Mouse (Mus musculus) midbrain, embryonic 10.5 days (tissue): ENCODE measurements around the gene Gm36210. TPM values are rescaled to one million over a fixed set of nuclear protein-coding genes. Genes with fewer than 3 reads are reported as not detected.
A peak's percentile ranks its signal among the peaks of the same experiment; 100 is the strongest.
"Not testable (repeated sequence)": the region's sequence is repeated elsewhere in the genome, so short reads cannot be mapped to it uniquely, and the experiment has no call there.

Source experiments
- DNase-seq: peaks from one replicate; pipeline ENCODE4 v3.0.0-alpha.2; 2017; ENCODE audit warnings: low spot score
- H3K27ac ChIP-seq: fragments of 300-500 bp; sonication (generic); replicated peaks from 2 replicates; pipeline ENCODE4 v1.5.1; 2016; ENCODE audit warnings: mild to moderate bottlenecking
- H3K27me3 ChIP-seq: fragments of 300-500 bp; sonication (generic); 2 replicates; pipeline ENCODE4 v1.6.1; 2016; ENCODE audit warnings: low read depth, mild to moderate bottlenecking; ENCODE audit not compliant: poor library complexity, severe bottlenecking
- H3K36me3 ChIP-seq: fragments of 300-500 bp; sonication (generic); 2 replicates; pipeline ENCODE4 v1.6.1; 2016; ENCODE audit warnings: mild to moderate bottlenecking, moderate library complexity
- H3K4me1 ChIP-seq: fragments of 300-500 bp; sonication (generic); 2 replicates; pipeline ENCODE4 v1.6.1; 2016
- H3K4me3 ChIP-seq: fragments of 300-500 bp; sonication (generic); 2 replicates; pipeline ENCODE4 v1.5.1; 2016; ENCODE audit warnings: mild to moderate bottlenecking, moderate library complexity
- H3K9me3 ChIP-seq: fragments of 300-500 bp; sonication (generic); replicated peaks from 2 replicates; pipeline ENCODE4 v1.6.1; 2016; ENCODE audit warnings: mild to moderate bottlenecking
- WGBS: fragments of 180-500 bp; shearing (Covaris S2); methylation state at CpG from one replicate; pipeline ENCODE4 v1.1.7; 2016; 5-methylcytosine and 5-hydroxymethylcytosine counted together
- polyA plus RNA-seq: library from polyadenylated mRNA; unstranded; fragments of >200 nt; fragmentation: Nextera tagmentation; extraction: Ambion mirVana; gene quantifications from 2 replicates; pipeline ENCODE4 v1.2.1, GENCODE M21; 2016

Gene Gm36210
- polyA plus RNA-seq, 1 experiment from 2014 or later = not detected

DNA sequence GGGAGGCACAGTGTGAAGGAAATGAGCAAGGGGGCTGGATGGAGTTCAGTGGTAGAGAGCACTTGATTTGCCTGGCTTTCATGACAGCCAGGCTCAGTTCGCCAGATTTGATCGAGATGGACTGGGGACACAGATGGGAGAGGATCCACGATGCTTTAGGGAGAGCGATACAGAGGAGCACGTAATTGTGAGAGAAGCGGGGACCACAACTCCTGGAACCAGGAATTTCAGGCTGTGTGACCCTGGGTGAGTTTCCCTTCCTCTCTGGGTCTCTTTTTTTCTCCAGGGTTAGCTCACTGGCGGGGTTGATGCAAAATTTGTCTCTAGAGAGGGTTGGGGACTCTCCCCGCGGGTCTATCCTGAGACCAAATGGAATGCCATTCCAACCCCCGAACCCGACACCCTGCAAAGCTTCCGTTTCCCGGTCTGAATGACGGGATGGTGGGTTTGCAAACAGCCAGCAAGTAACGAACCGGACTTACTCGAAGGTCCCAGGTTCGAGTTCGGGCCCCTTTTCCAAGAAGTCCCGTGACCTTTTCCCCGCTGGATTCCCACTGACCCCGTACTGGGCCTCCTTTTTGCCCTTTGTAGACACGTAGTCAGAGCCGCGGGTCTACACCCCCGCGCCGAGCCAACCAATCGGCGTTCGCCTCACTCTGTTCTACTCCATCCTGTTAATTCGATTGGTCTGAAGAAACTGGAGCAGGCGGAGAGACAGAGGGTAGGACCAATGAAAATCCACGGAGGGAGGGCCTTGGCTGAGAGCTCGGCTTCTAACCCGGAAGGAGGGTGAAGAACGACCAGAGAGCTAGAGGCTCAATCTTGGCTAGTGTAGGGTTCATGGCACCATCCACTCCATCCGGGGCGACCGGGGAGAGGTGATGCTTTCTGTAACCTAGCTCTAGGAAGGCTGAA lies 40.5 kb downstream of the Gm36210 start:
- DNase-seq = peak; percentile 95
- no peaks in the 10 kb centered on the region for H3K36me3 ChIP-seq
- H3K27ac ChIP-seq = peak overlapping the region; percentile 89
- no peaks in the 10 kb centered on the region; the same call in 1 of the 2 replicates for H3K9me3 ChIP-seq
- peaks cover 17% of the 10 kb centered on the region for H3K4me1 ChIP-seq
- H3K4me3 ChIP-seq = peak overlapping the region; percentile 56
- 5% methylated on average over 40 of the region's 40 CpGs for WGBS
- no peaks in the 10 kb centered on the region for H3K27me3 ChIP-seq

DNA sequence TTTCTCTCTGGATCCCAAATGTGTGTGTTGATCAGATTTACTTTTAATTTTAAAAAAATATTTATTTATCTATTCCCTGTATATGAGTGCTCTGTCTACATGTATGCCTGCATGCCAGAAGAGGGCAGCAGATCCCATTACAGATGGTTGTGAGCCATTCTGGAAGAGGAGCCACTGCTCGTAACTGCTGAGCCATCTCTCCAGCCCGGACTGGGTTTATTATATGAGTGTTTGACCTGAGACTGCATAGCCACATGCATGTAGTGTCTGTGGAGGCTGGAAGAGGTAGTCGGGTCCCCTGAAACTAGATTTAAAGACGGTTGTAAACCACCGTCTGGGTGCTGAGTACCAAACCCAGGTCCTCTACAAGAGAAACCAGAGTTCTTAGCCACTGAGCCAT lies 41.2 kb downstream of the Gm36210 start:
- whole genome bisulfite sequencing = 65% methylated on average over 5 of the region's 5 CpGs
- peak; percentile 46 for DNase-seq
- H3K27ac ChIP-seq = peak overlapping the region; percentile 89
- H3K9me3 ChIP-seq = no peaks in the 10 kb centered on the region; the same call in 1 of the 2 replicates
- H3K4me1 ChIP-seq = peaks cover 17% of the 10 kb centered on the region
- no peaks in the 10 kb centered on the region for H3K36me3 ChIP-seq
- no peaks in the 10 kb centered on the region for H3K27me3 ChIP-seq
- peak overlapping the region; percentile 56 for H3K4me3 ChIP-seq

DNA sequence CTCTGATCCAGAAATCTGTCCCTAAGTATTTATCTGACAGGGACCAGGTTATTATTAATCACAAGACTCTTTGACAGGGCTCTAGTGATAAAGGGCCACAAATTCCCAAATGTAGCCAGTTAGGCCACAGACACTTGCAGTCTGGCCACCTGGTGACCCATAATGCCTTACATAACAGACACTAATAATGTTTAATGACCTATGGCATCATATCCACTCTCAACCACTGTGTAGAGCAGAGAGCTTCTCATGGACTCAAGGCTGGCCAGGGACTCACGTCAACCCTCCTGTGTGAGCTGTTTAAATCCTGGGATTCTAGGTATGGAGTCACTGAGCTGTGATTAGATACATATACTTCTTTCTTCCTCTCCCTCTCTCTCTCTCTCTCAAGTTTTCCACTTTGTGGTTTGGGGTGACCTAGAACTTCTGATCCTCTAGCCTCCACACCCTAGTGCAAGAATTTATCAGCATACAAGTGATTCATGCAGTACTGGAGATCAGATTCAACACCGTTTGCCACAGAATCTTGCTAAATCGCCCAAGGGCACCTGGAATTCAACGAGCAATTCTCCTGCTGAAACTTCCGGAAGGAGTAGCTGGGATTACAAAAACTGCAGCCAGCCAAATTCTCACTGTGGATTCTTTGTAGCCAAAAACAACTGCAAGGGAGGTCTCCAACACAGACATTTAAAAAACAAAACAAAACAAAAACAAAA lies 42.0 kb downstream of the Gm36210 start:
- Histone ChIP-seq H3K4me3 (no peak overlapping the region), H3K36me3 (no peaks in the 10 kb centered on the region), H3K4me1 (peaks cover 17% of the 10 kb centered on the region), H3K27me3 (no peaks in the 10 kb centered on the region), H3K27ac (no peak overlapping the region), H3K9me3 (no peaks in the 10 kb centered on the region; the same call in 1 of the 2 replicates)
- DNase-seq = no peak
- WGBS = 87% methylated on average over 5 of the region's 5 CpGs

DNA sequence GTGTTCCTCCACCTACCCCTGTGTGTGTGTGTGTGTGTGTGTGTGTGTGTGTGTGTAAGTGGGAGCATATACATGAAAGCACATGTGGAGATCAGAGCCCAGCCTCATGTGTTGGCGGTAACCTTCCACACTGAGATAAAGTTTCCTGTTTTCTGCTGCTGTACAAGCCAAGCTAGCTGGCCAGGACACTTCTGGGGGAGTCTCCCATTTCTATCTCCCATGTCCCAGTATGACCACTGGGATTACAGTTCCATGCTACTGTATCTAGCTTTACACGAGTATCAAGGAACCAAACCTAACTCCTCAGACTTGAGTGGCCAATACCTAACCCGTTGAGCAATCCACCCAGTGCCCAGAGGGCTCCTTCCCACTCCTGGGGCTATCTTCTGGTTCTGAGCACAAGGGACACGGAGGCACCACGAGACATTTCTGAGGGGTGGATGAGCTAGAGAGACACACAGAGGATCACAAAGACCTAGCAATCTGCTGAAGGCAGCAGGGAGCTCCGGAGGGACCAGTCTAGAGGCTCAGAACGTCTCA lies 42.7 kb downstream of the Gm36210 start:
- Histone ChIP-seq H3K9me3 (no peaks in the 10 kb centered on the region; the same call in 1 of the 2 replicates), H3K4me1 (peaks cover 17% of the 10 kb centered on the region), H3K27ac (no peak overlapping the region), H3K4me3 (no peak overlapping the region), H3K36me3 (no peaks in the 10 kb centered on the region), H3K27me3 (no peaks in the 10 kb centered on the region)
- WGBS = 74% methylated on average over 7 of the region's 7 CpGs
- no peak for DNase-seq

DNA sequence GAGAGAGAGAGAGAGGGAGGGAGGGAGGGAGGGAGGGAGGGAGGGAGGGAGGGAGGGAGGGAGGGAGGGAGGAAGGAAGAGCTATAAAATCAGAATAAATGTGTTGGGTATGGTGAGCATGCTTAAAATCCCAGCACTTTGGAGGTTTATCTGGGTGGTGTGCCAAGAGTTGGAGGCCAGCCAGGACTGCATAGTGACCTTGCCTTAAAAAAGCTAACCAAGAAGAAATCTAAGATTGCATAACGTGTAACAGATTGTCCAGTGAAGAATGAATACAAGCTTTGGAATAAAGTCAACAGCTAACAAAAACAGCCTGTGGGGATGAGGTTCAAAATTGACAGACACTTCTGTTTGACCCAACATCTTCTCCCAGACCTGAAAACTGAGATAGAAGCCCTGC lies 43.3 kb downstream of the Gm36210 start:
- no peak overlapping the region for H3K27ac ChIP-seq
- 73% methylated on average over 1 of the region's 1 CpGs for WGBS
- no peak for DNase-seq

DNA sequence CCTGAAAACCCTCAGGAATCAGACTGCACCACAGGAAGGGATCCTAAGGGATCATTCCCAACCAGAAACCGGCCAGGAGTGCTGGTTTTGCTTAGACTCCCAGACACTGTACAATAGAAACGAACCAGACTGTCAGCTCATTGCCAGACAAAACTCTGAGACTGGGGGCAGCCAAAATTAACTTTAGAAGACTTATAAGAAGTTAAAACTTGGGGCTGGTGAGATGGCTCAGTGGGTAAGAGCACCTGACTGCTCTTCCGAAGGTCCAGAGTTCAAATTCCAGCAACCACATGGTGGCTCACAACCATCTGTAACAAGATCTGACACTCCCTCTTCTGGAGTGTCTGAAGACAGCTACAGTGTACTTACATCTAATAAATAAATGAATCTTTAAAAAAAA lies 45.4 kb downstream of the Gm36210 start:
- H3K27ac ChIP-seq, H3K9me3 ChIP-seq, H3K36me3 ChIP-seq, H3K4me1 ChIP-seq, H3K27me3 ChIP-seq, DNase-seq, H3K4me3 ChIP-seq: not testable (repeated sequence)
- WGBS = 78% methylated on average over 3 of the region's 3 CpGs

More for the DNA sequence above, 43.3 kb downstream of the Gm36210 start:
- no peaks in the 10 kb centered on the region; the same call in 1 of the 2 replicates for H3K9me3 ChIP-seq
- H3K4me1 ChIP-seq = peaks cover 17% of the 10 kb centered on the region
- H3K4me3 ChIP-seq = no peak overlapping the region
- no peaks in the 10 kb centered on the region for H3K27me3 ChIP-seq
- no peaks in the 10 kb centered on the region for H3K36me3 ChIP-seq

DNA sequence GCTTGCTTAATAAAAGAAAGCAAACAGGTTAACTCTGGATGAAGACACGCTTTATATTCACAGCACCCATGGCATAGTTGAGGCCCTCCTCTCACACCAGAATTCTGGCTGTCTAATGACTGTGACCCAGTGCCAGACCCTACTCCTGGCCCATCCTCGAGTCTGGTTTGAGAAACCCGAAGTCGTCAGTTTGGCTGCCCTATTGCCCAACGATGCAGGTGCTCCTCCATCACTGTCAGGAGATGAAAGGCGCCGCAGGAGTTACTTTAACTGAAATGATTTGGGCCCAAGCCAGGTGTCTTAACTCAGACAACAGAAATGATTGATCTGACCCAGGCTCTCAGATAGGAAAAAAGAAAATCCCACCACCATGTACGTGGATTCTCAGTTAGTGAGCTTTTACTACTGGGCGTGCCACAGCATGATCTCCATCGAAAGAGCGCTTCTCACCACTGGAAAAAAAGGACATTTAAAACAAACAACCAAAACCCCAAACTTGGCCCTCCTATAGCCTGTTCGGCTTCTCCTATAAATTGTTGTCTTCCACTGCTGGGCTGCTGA lies 46.8 kb downstream of the Gm36210 start:
- H3K36me3 ChIP-seq = no peaks in the 10 kb centered on the region
- no peaks in the 10 kb centered on the region for H3K27me3 ChIP-seq
- WGBS = 85% methylated on average over 12 of the region's 12 CpGs
- DNase-seq = no peak
- H3K4me1 ChIP-seq = no peaks in the 10 kb centered on the region
- H3K4me3 ChIP-seq = no peak overlapping the region
- H3K9me3 ChIP-seq = no peaks in the 10 kb centered on the region
- no peak overlapping the region for H3K27ac ChIP-seq

DNA sequence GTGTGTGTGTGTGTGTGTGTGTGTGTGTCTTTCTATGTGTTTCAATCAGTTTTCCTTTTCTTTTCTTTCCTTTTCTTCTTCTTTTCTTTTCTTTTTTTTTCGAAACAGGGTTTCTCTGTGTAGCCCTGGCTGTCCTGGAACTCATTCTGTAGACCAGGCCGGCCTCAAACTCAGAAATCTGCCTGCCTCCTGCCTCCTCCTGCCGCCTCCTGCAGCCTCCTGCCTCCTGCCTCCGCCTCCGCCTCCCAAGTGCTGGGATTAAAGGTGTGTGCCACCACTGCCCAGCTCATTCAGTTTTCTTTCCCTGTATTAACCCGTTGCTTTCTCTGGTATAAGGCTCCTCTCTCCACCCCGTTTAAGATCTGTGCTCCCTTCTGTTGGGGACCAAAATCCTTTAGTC lies 49.0 kb downstream of the Gm36210 start:
- H3K36me3 ChIP-seq = no peaks in the 10 kb centered on the region
- H3K27me3 ChIP-seq = no peaks in the 10 kb centered on the region
- H3K9me3 ChIP-seq = no peaks in the 10 kb centered on the region
- no peak for DNase-seq
- WGBS = 68% methylated on average over 7 of the region's 7 CpGs
- no peak overlapping the region for H3K27ac ChIP-seq
- H3K4me1 ChIP-seq = no peaks in the 10 kb centered on the region
- no peak overlapping the region for H3K4me3 ChIP-seq

DNA sequence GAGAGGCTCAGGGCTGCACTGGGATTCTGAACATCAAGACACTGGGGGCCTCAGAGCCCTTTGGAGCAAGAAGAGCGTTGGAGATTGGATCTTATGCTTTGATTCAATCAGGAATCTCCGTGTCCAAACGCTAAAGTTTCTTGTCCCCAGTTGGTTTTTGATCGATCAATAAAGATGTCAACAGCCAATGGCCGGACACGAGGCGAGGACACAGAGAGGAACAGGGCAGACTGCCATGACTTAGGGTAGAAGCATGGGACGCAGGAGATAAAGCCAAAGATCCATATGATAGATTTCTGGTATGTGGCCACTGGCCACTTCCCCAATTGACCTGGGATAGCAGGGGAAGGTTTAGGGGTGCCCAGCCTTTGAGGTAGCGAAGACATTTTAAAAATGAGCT lies 49.8 kb downstream of the Gm36210 start:
- H3K27ac ChIP-seq = no peak overlapping the region
- WGBS = 88% methylated on average over 9 of the region's 9 CpGs
- no peaks in the 10 kb centered on the region for H3K4me1 ChIP-seq
- H3K4me3 ChIP-seq = no peak overlapping the region
- DNase-seq = no peak
- H3K36me3 ChIP-seq = no peaks in the 10 kb centered on the region
- H3K27me3 ChIP-seq = no peaks in the 10 kb centered on the region
- H3K9me3 ChIP-seq = no peaks in the 10 kb centered on the region

DNA sequence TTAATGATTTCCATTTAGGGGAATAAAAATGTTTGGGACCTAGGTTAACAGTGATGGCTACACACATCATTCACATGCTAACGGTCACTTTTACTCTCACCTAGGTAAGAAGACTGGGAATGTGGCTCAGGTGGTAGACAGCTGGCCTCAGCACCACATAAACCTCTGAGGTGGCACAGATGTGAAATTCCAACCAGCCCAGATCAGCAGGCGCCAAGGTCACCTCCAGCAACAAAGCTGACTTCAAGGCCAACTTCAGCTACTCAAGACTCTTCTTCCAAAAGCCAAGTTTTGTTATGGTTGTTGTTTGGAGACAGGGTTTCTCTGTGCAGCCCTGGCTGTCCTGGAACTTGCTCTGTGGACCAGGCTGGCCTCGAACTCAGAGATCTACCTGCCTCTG lies 52.7 kb downstream of the Gm36210 start:
- no peak for DNase-seq
- Histone ChIP-seq H3K27ac (no peak overlapping the region), H3K4me1 (no peaks in the 10 kb centered on the region), H3K9me3 (no peaks in the 10 kb centered on the region), H3K36me3 (no peaks in the 10 kb centered on the region), H3K4me3 (no peak overlapping the region), H3K27me3 (no peaks in the 10 kb centered on the region)
- 85% methylated on average over 3 of the region's 3 CpGs for WGBS

DNA sequence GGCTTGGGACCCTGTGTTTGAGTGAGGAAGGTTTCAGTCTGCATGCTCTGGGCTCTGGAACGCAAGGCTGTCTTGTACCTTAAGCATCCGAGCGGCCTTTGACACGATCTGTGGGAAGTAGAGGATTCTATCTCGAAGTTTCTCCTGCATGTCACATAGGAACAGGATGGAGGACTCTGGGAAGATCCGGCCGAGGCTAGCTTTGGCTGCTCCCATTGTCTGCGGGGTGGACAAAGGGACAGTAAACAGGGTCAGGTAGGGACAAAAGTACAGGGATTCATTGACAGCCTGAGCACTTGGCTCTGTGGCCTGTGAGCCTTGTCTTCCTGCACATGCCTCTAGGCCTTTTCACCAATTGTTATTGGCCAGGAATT lies 55.0 kb downstream of the Gm36210 start:
- no peaks in the 10 kb centered on the region for H3K36me3 ChIP-seq
- 0 out of 2 replicates have a peak, but pooled peaks cover 6% of the 10 kb centered on the region for H3K9me3 ChIP-seq
- H3K4me3 ChIP-seq = no peak overlapping the region
- DNase-seq = no peak
- no peaks in the 10 kb centered on the region for H3K4me1 ChIP-seq
- peaks cover 11% of the 10 kb centered on the region for H3K27me3 ChIP-seq
- H3K27ac ChIP-seq = no peak overlapping the region
- WGBS = 70% methylated on average over 8 of the region's 8 CpGs

DNA sequence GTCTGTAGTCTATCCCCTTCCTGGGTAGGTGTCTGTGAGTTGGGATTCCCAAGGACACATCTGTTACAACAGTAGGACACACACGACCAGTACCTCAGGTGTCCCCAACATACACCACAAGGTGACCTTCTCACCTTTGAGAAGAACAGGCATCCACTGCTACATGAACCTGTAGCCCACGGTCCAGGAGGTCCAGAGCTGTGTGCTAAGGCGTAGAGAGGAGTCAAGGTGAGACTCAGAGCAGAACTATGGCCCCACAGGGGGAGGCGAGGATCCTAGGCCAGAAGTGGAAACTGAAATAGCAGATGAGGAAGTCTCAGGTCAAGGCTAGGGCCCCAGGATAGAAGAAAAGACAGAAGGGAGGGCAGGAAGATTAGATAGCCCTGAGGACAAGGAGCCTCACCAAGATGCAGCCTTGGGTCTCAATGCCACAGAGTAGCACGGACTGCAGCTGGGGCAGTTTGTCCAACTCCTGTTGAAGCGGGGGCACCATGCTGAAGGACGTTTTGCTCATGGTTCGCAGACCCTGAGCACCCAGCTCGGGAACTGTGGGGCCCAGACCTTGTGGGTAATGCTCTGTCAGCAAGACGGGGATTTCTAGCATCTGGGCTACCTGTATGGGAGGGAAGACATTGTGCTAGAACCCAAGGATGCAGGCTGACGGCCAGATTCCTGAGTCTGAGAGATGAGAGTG lies 55.5 kb downstream of the Gm36210 start:
- Histone ChIP-seq H3K36me3 (no peaks in the 10 kb centered on the region), H3K27me3 (peaks cover 16% of the 10 kb centered on the region), H3K4me3 (no peak overlapping the region), H3K9me3 (0 out of 2 replicates have a peak, but pooled peaks cover 6% of the 10 kb centered on the region), H3K4me1 (no peaks in the 10 kb centered on the region), H3K27ac (no peak overlapping the region)
- WGBS = 81% methylated on average over 11 of the region's 11 CpGs
- no peak for DNase-seq
